Mouse (Mus musculus) liver, embryonic 11.5 days (tissue): ENCODE results near the gene Sec61a1. TPM values are rescaled to one million over a fixed set of nuclear protein-coding genes. Genes with fewer than 3 reads are reported as not detected.

ENCODE experiments used
- ATAC-seq: fragments of 200-750 bp; cut with Nextera tagmentation; replicated peaks from 2 replicates; pipeline ENCODE4 v1.8.0; 2017; ENCODE audit warnings: moderate number of reproducible peaks, mild to moderate bottlenecking, moderate TSS enrichment, moderate library complexity; ENCODE audit not compliant: low FRiP score
- DNase-seq: peaks from one replicate; pipeline ENCODE4 v3.0.0-alpha.2; 2017; ENCODE audit warnings: low spot score
- H3K27ac ChIP-seq: fragments of 300-500 bp; sonication (generic); 2 replicates; pipeline ENCODE4 v1.5.1; 2014; ENCODE audit warnings: mild to moderate bottlenecking, low read depth, low read length, control low read depth
- H3K27me3 ChIP-seq: fragments of 300-500 bp; sonication (generic); replicated peaks from 2 replicates; pipeline ENCODE4 v1.6.1; 2014; ENCODE audit warnings: low read length, mixed read lengths; ENCODE audit not compliant: control insufficient read depth, insufficient read depth
- H3K36me3 ChIP-seq: fragments of 300-500 bp; sonication (generic); 2 replicates; pipeline ENCODE4 v1.6.1; 2014; ENCODE audit warnings: mild to moderate bottlenecking, low read length, moderate library complexity, mixed read lengths; ENCODE audit not compliant: control insufficient read depth, insufficient read depth
- H3K4me1 ChIP-seq: fragments of 300-500 bp; sonication (generic); replicated peaks from 2 replicates; pipeline ENCODE4 v1.6.1; 2014; ENCODE audit warnings: low read length, mixed read lengths; ENCODE audit not compliant: control insufficient read depth, insufficient read depth
- H3K4me2 ChIP-seq: fragments of 300-500 bp; sonication (generic); 2 replicates; pipeline ENCODE4 v1.6.1; 2014; ENCODE audit warnings: mild to moderate bottlenecking, control low read depth, moderate library complexity
- H3K4me3 ChIP-seq: fragments of 300-500 bp; sonication (generic); 2 replicates; pipeline ENCODE4 v1.5.1; 2014; ENCODE audit warnings: low read depth, low read length, control low read depth
- H3K9ac ChIP-seq: fragments of 300-500 bp; sonication (generic); 2 replicates; pipeline ENCODE4 v1.6.1; 2014; ENCODE audit warnings: low read depth, low read length, control low read depth
- H3K9me3 ChIP-seq: fragments of 300-500 bp; sonication (generic); 2 replicates; pipeline ENCODE4 v1.6.1; 2016; ENCODE audit warnings: low read length, inconsistent platforms, mixed read lengths; ENCODE audit not compliant: control insufficient read depth
- WGBS: fragments of 180-500 bp; shearing (Covaris S2); extraction: QIAGEN DNeasy Blood & Tissue Kit; methylation state at CpG from one replicate; pipeline ENCODE4 v1.1.7; 2014; 5-methylcytosine and 5-hydroxymethylcytosine counted together
- polyA plus RNA-seq: library from polyadenylated mRNA; unstranded; fragments of >200 nt; fragmentation: Nextera tagmentation; extraction: Ambion mirVana; gene quantifications from 2 replicates; pipeline ENCODE4 v1.2.1, GENCODE M21; 2014

The Sec61a1 gene
- polyA plus RNA-seq, 1 experiment from 2014 or later = 214 TPM

DNA sequence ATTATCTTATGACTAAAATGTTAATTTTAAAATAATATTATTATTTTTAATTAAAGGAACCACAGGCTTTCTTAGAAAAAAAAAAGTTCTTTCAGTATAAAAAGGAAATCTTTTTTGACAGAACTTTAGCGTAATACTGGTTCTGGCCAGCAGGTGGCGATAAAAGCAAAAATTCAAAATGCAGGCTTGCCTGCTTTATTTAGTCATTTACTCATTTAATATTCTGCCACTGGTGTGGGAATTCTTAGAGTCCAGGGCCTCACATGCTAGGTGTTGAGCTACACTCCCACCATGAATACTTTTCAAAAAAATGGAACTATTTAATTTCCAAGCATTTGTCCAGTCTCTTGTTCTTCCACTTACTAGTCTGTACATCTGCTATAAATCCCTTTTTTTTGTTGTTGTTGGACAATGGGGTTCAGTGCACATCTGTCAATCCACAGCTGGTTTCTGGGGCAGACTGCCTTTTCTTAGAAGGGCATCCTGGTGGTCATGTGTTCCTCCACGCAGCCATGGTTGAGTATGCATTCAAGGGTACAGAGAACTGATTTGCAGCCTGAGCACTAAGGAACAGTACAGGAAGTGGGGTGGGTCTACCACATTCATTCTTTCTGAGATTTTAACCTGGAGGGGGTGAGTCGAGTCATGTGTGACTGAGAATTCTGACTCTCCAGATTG, 30.6 kb upstream of the Sec61a1 start:
- H3K36me3 ChIP-seq = no peaks in the 10 kb centered on the region
- DNase-seq = no peak
- no peak for ATAC-seq
- H3K4me2 ChIP-seq = no peak overlapping the region
- no peak overlapping the region for H3K27ac ChIP-seq
- no peak overlapping the region for H3K9ac ChIP-seq
- H3K27me3 ChIP-seq = peaks cover 11% of the 10 kb centered on the region; the same call in 1 of the 2 replicates
- H3K4me3 ChIP-seq = no peak overlapping the region
- 25% methylated on average over 4 of the region's 4 CpGs for WGBS
- peaks cover 21% of the 10 kb centered on the region for H3K4me1 ChIP-seq
- no peaks in the 10 kb centered on the region for H3K9me3 ChIP-seq

DNA sequence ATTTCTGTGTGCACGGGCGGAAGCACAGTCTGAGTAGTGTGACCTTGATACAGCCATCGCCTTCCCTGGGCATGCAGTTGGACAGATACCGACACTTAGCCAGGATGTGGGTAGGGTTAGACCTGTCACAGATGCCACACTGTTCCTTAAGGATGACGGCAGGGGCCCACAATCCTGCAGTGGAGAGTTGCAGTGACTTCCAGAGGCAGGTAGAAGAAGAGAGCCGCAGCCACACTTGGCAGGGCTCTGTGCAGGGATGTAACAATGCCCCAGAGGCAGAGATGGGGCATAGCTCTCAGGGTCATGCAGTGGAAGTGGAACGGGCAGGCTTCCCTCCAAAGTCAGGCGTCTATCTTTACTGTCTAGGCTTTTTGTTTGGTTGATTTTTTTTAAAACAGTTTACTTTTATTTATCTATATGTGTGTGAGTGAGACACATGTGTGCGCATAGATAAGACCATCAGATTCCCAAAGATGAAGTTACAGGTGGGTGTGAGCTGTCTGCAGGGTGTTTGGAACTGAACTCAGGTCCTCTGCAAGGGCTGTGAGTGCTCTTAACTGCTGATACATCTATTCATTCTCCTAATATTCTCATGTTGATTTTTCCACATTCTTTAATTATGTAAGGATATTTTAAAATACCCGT, 29.8 kb upstream of the Sec61a1 start:
- Histone ChIP-seq H3K27me3 (peaks cover 11% of the 10 kb centered on the region; the same call in 1 of the 2 replicates), H3K9me3 (no peaks in the 10 kb centered on the region), H3K27ac (no peak overlapping the region), H3K4me1 (peaks cover 22% of the 10 kb centered on the region), H3K36me3 (no peaks in the 10 kb centered on the region), H3K4me2 (no peak overlapping the region), H3K4me3 (no peak overlapping the region), H3K9ac (no peak overlapping the region)
- DNase-seq (no peak), ATAC-seq (peak; percentile 42)
- WGBS = 63% methylated on average over 10 of the region's 10 CpGs

DNA sequence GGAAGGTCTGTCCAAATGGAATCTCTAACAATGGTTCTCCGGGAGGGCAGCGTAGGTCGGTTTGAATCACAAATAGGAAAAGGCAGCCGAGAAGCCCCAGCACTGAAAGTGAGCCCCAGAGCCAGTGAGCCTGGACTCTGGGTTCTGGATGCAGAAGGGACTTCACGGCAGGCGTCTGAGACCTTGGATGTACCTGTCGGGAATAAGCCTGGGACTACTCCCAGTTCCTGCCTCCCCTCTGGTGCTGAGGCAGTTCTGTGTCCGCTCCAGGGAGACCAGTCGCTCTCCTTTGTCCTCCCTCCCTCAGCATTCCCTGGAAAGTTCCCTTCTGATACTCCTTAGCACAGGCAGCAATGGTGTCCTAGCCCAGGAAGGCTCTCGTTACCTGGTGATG, 26.7 kb upstream of the Sec61a1 start:
- 23% methylated on average over 10 of the region's 10 CpGs for WGBS
- H3K9me3 ChIP-seq = no peaks in the 10 kb centered on the region
- no peak for DNase-seq

DNA sequence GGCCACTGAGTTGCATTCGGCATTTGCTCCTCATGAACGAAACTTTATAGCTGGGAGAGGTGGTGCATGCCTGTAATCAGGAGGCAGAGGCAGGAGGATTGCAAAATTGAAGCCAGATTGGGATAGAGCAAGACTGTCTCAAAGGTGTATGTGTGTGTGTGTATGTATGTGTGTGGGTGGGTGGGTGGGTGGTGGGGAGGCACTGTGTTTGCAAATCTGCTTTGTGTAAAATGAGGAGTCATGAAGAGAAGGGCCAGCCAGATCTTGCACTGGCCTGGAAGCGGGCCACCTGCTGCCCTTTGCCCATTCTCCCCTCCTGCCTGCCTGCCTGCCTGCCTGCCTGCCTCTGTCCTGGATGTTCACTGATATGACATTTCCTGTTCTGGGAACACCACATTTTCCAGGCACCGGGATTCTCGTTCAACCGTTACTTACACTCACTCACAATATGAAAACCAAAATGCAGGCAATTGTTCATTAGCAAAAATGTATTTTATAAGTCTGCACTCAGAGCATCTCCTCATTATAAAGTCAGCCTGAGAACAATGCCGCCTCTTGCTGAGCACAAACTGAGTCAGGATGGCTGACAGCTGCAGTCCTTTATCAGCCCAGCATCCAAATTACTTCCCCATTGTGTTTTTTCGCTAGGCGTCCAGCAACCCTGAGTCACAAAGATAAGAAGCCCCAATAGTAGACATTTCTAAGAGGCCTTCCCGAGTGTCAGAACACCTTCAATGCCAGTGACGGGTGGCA, 26.1 kb upstream of the Sec61a1 start:
- H3K27ac ChIP-seq = no peak overlapping the region
- peaks cover 13% of the 10 kb centered on the region; the same call in 1 of the 2 replicates for H3K27me3 ChIP-seq
- peak; percentile 57; the same call in 1 of the 2 replicates for ATAC-seq
- no peaks in the 10 kb centered on the region for H3K9me3 ChIP-seq
- H3K4me2 ChIP-seq = peak overlapping the region; percentile 15
- no peak overlapping the region for H3K4me3 ChIP-seq
- 29% methylated on average over 11 of the region's 11 CpGs for WGBS
- peaks cover 22% of the 10 kb centered on the region for H3K4me1 ChIP-seq
- no peak for DNase-seq
- no peak overlapping the region for H3K9ac ChIP-seq
- no peaks in the 10 kb centered on the region for H3K36me3 ChIP-seq

More for the DNA sequence above, 26.7 kb upstream of the Sec61a1 start:
- Histone ChIP-seq H3K9ac (no peak overlapping the region), H3K4me2 (peak overlapping the region; percentile 15), H3K4me1 (peaks cover 22% of the 10 kb centered on the region), H3K36me3 (no peaks in the 10 kb centered on the region), H3K27ac (no peak overlapping the region), H3K27me3 (peaks cover 13% of the 10 kb centered on the region; the same call in 1 of the 2 replicates), H3K4me3 (no peak overlapping the region)
- ATAC-seq = no peak

DNA sequence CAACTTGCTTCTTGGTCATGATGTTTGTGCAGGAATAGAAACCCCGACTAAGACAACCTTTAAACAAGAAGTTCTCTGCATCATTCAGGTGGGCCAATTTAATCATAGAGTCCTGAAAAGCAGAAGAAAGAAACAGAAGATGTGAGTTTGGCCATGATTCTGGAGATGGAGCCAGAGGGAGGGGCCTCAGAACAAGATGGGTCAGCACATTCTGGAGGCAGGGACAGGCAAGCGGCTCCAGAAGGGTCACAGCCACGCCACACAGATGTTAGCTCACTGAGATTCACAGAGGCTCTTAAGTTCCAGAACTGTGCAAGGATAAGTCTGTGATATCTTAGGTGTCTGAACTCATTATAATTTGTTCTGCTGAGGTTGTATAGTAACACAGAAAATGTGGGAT, 25.5 kb upstream of the Sec61a1 start:
- Histone ChIP-seq H3K4me3 (no peak overlapping the region), H3K9ac (no peak overlapping the region), H3K27ac (no peak overlapping the region), H3K36me3 (no peaks in the 10 kb centered on the region), H3K4me2 (no peak overlapping the region), H3K27me3 (peaks cover 13% of the 10 kb centered on the region; the same call in 1 of the 2 replicates), H3K4me1 (peaks cover 22% of the 10 kb centered on the region), H3K9me3 (no peaks in the 10 kb centered on the region)
- DNase-seq (no peak), ATAC-seq (no peak)
- 81% methylated on average over 3 of the region's 3 CpGs for WGBS

DNA sequence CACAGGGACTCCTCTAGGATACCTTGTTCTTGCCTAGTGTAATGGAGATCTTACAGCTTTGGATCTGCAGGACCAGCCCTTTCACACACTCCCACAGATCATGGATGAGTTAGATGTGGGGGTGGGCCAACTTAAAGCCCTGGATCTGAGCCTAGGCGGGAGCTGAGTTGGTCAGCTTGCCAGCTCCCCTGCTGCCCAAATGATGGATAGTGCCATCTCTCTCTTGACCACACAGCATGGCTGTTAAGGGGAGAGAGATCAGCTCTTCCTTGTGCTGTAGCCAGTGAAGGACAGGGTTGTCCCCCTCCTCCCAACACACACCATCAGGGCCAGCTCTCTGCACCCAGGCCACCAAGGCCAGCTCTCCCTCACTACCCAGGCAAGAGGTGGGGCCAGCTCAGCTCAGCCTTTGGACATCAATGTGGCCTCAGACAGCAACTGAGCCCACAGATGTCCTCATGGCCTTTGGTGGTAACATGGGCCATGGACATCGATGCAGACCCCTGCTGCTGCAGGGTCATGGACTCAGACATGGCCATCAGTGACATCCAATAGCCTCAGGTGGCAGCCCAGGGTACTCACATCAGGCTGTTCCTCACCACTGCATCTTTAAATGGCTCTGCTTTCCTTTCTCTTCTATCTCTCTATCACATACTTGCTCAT, 21.5 kb upstream of the Sec61a1 start:
- Histone ChIP-seq H3K27ac (no peak overlapping the region), H3K4me3 (no peak overlapping the region), H3K9ac (no peak overlapping the region), H3K9me3 (no peaks in the 10 kb centered on the region), H3K4me2 (no peak overlapping the region), H3K27me3 (0 out of 2 replicates have a peak, but pooled peaks cover 2% of the 10 kb centered on the region), H3K4me1 (peaks cover 8% of the 10 kb centered on the region), H3K36me3 (no peaks in the 10 kb centered on the region)
- DNase-seq (no peak), ATAC-seq (no peak)
- WGBS = 73% methylated on average over 2 of the region's 2 CpGs

DNA sequence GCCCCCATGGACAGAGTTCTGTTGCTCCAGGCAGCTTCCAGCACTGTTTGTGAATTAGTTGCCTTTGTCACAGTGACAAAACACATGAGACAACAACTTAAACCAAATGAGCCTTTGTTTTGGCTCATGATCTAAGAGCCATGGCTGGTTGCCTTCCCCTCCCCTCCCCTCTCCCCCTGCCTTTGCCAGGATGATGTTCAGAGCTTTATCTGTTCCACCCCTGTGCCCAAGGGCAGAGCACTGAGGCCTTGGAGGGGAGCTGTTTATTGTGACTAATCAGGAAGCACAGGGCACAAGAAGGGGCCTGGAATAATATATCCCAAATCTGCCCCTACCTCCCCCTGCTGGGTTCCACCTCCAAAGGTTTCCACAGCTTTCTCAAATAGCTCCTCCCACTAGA, 11.6 kb upstream of the Sec61a1 start:
- ATAC-seq = no peak
- Histone ChIP-seq H3K4me3 (no peak overlapping the region), H3K27ac (no peak overlapping the region), H3K27me3 (no peaks in the 10 kb centered on the region), H3K9me3 (no peaks in the 10 kb centered on the region), H3K36me3 (no peaks in the 10 kb centered on the region), H3K9ac (no peak overlapping the region), H3K4me1 (no peaks in the 10 kb centered on the region), H3K4me2 (no peak overlapping the region)
- DNase-seq = no peak

DNA sequence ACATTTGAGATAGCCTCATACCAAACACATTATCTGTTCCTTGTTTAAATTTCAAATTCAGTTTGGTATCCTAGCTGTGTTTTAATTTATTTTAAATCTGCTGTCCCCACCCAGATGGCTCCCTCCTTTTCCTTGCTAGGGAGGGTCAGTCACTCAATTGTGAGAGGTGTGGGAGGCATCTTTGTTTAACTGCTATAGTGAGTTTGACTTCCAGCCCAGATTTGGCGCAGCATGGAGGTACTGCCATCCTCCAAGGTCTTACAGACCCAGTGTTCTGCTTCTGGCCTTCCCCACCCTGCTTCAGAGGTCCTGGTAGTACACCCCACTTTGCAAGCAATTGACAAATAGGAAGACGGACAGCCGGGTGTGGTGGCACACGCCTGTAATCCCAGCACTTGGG, 5.4 kb upstream of the Sec61a1 start:
- ATAC-seq = no peak
- 88% methylated on average over 4 of the region's 4 CpGs for WGBS
- no peaks in the 10 kb centered on the region for H3K9me3 ChIP-seq
- no peak overlapping the region for H3K4me2 ChIP-seq
- DNase-seq = no peak
- H3K27ac ChIP-seq = no peak overlapping the region
- no peaks in the 10 kb centered on the region; the same call in 1 of the 2 replicates for H3K4me1 ChIP-seq
- no peaks in the 10 kb centered on the region for H3K36me3 ChIP-seq
- H3K27me3 ChIP-seq = no peaks in the 10 kb centered on the region
- H3K4me3 ChIP-seq = no peak overlapping the region
- H3K9ac ChIP-seq = no peak overlapping the region
